Mouse (Mus musculus) testis, adult 2 months (tissue): ENCODE data around the gene Rapgef2.

Source experiments
- CTCF ChIP-seq: fragments of 200-500 bp; IDR thresholded peaks from 2 replicates; pipeline ENCODE4 v1.5.1; 2012; ENCODE audit warnings: low read depth, mild to moderate bottlenecking, inconsistent platforms, low read length, moderate library complexity; ENCODE audit not compliant: control insufficient read depth, insufficient read depth, insufficient replicate concordance
- POLR2A ChIP-seq: fragments of 200-500 bp; IDR thresholded peaks from 2 replicates; pipeline ENCODE4 v1.6.1; 2012; ENCODE audit warnings: low read depth, mild to moderate bottlenecking, inconsistent platforms, low read length, moderate library complexity; ENCODE audit not compliant: control insufficient read depth

DNA sequence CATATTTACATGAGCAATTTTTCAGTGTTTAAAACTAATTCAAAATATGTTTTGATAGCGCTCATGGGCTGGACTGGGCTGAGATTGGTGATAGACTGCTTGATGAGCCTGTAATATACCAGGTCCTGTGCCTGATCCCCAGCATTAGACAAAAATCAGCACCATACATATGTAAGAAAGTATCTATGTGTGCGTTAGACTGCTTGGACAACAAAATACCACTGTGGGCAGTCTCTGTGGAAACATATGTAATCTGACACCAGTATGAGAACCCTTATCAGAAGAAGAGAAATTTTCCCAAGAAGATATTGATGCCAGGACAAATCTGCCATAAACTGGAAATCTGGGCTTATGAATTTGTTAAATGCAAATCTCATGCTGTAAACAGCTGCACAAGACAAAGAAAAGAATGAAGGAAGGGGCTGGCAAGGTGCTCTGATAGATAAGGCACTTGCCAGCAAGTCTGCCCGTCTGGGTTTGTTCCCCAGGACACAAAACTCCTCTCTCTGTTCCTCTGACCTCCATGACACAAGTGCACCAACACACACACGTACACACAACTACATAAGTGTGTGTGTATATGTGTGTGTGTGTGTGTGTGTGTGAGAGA is 47.8 kb downstream of the Rapgef2 start:
- TF ChIP-seq CTCF (no peak), POLR2A (no peak)
